Mouse (Mus musculus): ENCODE results near the gene Cers2. TPM values are rescaled to one million over a fixed set of nuclear protein-coding genes. Genes with fewer than 3 reads are reported as not detected.
"Not testable (repeated sequence)": the region's sequence is repeated elsewhere in the genome, so short reads cannot be mapped to it uniquely, and the experiment has no call there.

Gene Cers2
- total and polyA plus RNA-seq, 2 experiments, result 266 to 283 TPM

DNA sequence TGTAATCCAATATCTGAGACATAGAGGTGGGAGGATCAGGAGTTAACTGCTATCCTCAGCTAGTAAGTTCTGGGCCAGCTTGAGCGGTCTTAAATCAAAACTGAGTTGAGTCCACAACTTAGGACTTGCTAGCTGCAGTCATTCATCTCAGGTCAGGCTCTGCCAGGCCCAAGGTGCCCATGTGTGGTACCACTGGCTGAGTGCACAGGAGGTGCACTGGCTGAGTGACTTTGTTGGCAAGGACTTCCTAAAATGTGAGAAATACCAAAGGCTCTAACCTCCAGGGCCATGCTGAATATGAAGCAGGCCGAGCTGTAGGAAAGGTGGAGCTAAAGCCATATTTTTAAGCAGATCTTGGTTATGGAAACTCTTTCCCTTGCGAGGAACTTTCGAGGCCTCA lies 22.8 kb downstream of the Cers2 start:
- Histone ChIP-seq H3K9ac (ENCODE audit: low read depth, low read length) (no peak overlapping the region), H3K27ac (replicated peaks; ENCODE audit: insufficient read depth, low read depth, low read length) (no peak overlapping the region), H3K4me1 (ENCODE audit: control insufficient read depth, insufficient read depth, low read length) (no peaks in the 10 kb centered on the region), H3K4me3 (ENCODE audit: insufficient read depth, low read depth, low read length) (no peak overlapping the region), H3K36me3 (ENCODE audit: control insufficient read depth, insufficient read depth, low read length) (peaks cover 64% of the 10 kb centered on the region), H3K27me3 (ENCODE audit: control insufficient read depth, insufficient read depth, low read length) (no peaks in the 10 kb centered on the region), H3K79me2 (ENCODE audit: control insufficient read depth, insufficient read depth, low read length) (no peaks in the 10 kb centered on the region)
- WGBS, result 97% methylated on average over 4 of the region's 4 CpGs
- TF ChIP-seq CTCF (IDR thresholded peaks at IDR 0.05; ENCODE audit: low read depth, low read length) (no peak), POLR2A (IDR thresholded peaks at IDR 0.05; ENCODE audit: extremely low read depth, insufficient read depth, low read length) (no peak)
- no peak for DNase-seq (ENCODE audit: extremely low read depth, low read depth, low spot score)

DNA sequence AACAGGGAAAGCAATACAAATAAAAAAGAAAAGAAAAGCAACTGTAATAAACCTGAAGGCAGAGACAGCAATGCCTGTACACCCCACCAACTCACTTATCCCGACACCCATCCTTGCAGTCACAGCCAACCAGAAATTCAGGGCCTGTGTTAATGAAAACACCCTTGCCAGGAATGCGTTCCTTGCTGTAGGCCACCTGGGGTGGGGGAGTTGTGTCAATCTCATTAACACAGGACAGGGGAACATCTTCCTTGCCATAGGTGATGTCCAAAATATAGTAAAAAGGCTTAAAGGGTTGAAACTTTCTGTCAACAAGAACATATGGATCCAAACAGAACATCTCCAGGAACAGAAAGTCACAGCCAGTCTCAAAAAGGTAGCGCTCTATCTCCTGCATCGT lies 23.7 kb downstream of the Cers2 start:
- DNase-seq (ENCODE audit: extremely low read depth, low read depth, low spot score), result no peak
- Histone ChIP-seq H3K4me3 (ENCODE audit: insufficient read depth, low read depth, low read length) (no peak overlapping the region), H3K27me3 (ENCODE audit: control insufficient read depth, insufficient read depth, low read length) (no peaks in the 10 kb centered on the region), H3K9ac (ENCODE audit: low read depth, low read length) (no peak overlapping the region), H3K79me2 (ENCODE audit: control insufficient read depth, insufficient read depth, low read length) (no peaks in the 10 kb centered on the region), H3K4me1 (ENCODE audit: control insufficient read depth, insufficient read depth, low read length) (no peaks in the 10 kb centered on the region), H3K27ac (replicated peaks; ENCODE audit: insufficient read depth, low read depth, low read length) (no peak overlapping the region), H3K36me3 (ENCODE audit: control insufficient read depth, insufficient read depth, low read length) (peaks cover 64% of the 10 kb centered on the region)
- TF ChIP-seq POLR2A (IDR thresholded peaks at IDR 0.05; ENCODE audit: extremely low read depth, insufficient read depth, low read length) (no peak), CTCF (IDR thresholded peaks at IDR 0.05; ENCODE audit: low read depth, low read length) (no peak)
- WGBS, result 98% methylated on average over 4 of the region's 4 CpGs

DNA sequence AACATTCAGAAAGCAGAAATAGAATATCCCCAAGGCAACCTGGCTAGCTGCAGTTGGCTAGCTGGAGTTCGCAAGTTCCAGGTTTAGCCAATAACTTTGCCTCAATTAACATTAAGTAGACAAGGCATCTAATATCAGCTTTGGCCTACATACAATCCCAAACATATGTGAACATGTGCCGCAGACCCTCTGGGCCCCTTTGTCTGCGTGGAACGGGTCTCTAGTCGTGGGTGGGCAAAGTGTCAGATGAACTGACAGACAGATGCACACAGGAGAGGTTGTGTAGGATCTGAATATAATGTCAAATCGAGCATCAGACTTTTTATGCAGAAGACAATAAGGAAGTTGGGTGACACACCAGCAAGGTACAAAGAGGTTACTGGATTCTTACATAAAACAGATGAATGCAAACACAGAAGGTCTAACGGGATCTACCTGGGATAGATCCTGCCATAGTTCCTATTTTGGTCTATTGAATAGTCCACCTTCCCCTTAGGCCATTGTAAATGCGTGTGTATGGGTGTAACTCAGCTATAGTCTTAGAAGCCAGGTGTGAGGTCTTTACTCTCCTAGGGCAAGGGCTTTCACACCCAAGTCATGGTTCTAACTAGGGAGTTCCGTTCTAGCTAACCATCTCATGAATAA lies 28.9 kb downstream of the Cers2 start:
- not testable (repeated sequence) for H3K79me2 ChIP-seq (ENCODE audit: control insufficient read depth, insufficient read depth, low read length); H3K4me3 ChIP-seq (ENCODE audit: insufficient read depth, low read depth, low read length); DNase-seq (ENCODE audit: extremely low read depth, low read depth, low spot score); H3K9ac ChIP-seq (ENCODE audit: low read depth, low read length); H3K4me1 ChIP-seq (ENCODE audit: control insufficient read depth, insufficient read depth, low read length); H3K27ac ChIP-seq (replicated peaks; ENCODE audit: insufficient read depth, low read depth, low read length); H3K27me3 ChIP-seq (ENCODE audit: control insufficient read depth, insufficient read depth, low read length)
- 96% methylated on average over 9 of the region's 9 CpGs for WGBS
- peaks cover 64% of the 10 kb centered on the region for H3K36me3 ChIP-seq (ENCODE audit: control insufficient read depth, insufficient read depth, low read length)

DNA sequence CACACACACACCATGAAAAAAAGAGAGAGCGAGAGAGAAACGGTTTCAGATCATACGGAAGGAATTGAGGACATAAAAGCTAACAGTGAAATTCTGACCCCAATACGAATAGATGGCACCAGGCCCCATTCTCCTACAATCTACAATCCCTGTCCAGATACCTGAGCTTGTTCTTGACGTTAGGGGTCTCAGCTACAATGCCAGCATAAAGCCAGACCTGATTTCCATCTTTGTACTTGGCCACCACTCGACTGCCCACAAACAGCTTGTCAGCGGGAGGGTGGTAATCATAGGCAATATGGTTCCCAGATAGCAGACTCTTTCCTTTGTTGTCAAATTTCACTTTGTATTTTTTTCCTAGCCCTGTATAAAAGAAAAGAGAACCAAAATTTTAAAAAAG lies 31.9 kb downstream of the Cers2 start:
- Histone ChIP-seq H3K27me3 (ENCODE audit: control insufficient read depth, insufficient read depth, low read length) (no peaks in the 10 kb centered on the region), H3K4me3 (ENCODE audit: insufficient read depth, low read depth, low read length) (no peak overlapping the region), H3K9ac (ENCODE audit: low read depth, low read length) (no peak overlapping the region), H3K36me3 (ENCODE audit: control insufficient read depth, insufficient read depth, low read length) (peaks cover 52% of the 10 kb centered on the region), H3K4me1 (ENCODE audit: control insufficient read depth, insufficient read depth, low read length) (no peaks in the 10 kb centered on the region), H3K79me2 (ENCODE audit: control insufficient read depth, insufficient read depth, low read length) (no peaks in the 10 kb centered on the region), H3K27ac (replicated peaks; ENCODE audit: insufficient read depth, low read depth, low read length) (no peak overlapping the region)
- DNase-seq (ENCODE audit: extremely low read depth, low read depth, low spot score), result no peak
- 94% methylated on average over 7 of the region's 7 CpGs for WGBS
- no peak for TF ChIP-seq CTCF (IDR thresholded peaks at IDR 0.05; ENCODE audit: low read depth, low read length)
- TF ChIP-seq POLR2A (IDR thresholded peaks at IDR 0.05; ENCODE audit: extremely low read depth, insufficient read depth, low read length), result no peak

DNA sequence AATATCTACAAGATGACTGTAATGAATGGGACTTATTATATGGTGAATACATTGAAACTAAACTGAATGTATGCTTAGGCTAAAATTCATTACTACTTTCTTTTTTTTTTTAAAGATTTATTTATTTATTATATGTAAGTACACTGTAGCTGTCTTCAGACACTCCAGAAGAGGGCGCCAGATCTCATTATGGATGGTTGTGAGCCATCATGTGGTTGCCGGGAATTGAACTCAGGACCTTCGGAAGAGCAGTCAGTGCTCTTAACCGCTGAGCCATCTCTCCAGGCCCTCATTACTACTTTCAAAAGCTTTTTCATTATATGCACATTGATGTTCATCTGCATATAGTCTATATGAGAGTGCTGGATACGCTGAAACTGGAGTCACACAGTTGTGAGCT lies 33.8 kb downstream of the Cers2 start:
- DNase-seq (ENCODE audit: extremely low read depth, low read depth, low spot score); H3K9ac ChIP-seq (ENCODE audit: low read depth, low read length); H3K79me2 ChIP-seq (ENCODE audit: control insufficient read depth, insufficient read depth, low read length); H3K4me3 ChIP-seq (ENCODE audit: insufficient read depth, low read depth, low read length); H3K27ac ChIP-seq (replicated peaks; ENCODE audit: insufficient read depth, low read depth, low read length); H3K27me3 ChIP-seq (ENCODE audit: control insufficient read depth, insufficient read depth, low read length); H3K4me1 ChIP-seq (ENCODE audit: control insufficient read depth, insufficient read depth, low read length): not testable (repeated sequence)
- 96% methylated on average over 5 of the region's 5 CpGs for WGBS
- peaks cover 54% of the 10 kb centered on the region for H3K36me3 ChIP-seq (ENCODE audit: control insufficient read depth, insufficient read depth, low read length)

DNA sequence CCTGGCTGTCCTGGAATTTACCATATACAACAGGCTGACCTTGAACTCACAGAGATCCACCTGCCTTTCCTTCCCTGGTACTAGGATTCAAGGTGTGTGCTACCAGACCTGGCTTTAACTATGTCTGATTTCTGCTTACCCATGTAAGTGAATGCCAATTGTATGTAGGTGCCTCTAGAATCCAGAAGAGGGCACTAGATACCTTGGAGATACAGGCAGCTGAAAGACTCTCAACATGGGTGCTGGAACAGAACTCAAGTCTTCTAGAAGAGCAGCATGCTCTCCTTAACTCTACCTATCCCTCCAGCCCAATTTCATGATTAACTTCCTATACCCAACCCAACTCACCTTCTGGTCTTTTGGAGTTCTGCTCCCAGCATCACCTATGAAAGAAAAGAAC lies 34.9 kb downstream of the Cers2 start:
- Histone ChIP-seq H3K9ac (ENCODE audit: low read depth, low read length) (no peak overlapping the region), H3K79me2 (ENCODE audit: control insufficient read depth, insufficient read depth, low read length) (no peaks in the 10 kb centered on the region; the same call in 1 of the 2 replicates), H3K36me3 (ENCODE audit: control insufficient read depth, insufficient read depth, low read length) (peaks cover 55% of the 10 kb centered on the region), H3K27me3 (ENCODE audit: control insufficient read depth, insufficient read depth, low read length) (no peaks in the 10 kb centered on the region), H3K4me3 (ENCODE audit: insufficient read depth, low read depth, low read length) (no peak overlapping the region), H3K27ac (replicated peaks; ENCODE audit: insufficient read depth, low read depth, low read length) (no peak overlapping the region), H3K4me1 (ENCODE audit: control insufficient read depth, insufficient read depth, low read length) (peaks cover 6% of the 10 kb centered on the region)
- TF ChIP-seq CTCF (IDR thresholded peaks at IDR 0.05; ENCODE audit: low read depth, low read length) (peak; percentile 47; the same call in 1 of the 2 replicates), POLR2A (IDR thresholded peaks at IDR 0.05; ENCODE audit: extremely low read depth, insufficient read depth, low read length) (no peak)
- DNase-seq (ENCODE audit: extremely low read depth, low read depth, low spot score), result peak; percentile 69

DNA sequence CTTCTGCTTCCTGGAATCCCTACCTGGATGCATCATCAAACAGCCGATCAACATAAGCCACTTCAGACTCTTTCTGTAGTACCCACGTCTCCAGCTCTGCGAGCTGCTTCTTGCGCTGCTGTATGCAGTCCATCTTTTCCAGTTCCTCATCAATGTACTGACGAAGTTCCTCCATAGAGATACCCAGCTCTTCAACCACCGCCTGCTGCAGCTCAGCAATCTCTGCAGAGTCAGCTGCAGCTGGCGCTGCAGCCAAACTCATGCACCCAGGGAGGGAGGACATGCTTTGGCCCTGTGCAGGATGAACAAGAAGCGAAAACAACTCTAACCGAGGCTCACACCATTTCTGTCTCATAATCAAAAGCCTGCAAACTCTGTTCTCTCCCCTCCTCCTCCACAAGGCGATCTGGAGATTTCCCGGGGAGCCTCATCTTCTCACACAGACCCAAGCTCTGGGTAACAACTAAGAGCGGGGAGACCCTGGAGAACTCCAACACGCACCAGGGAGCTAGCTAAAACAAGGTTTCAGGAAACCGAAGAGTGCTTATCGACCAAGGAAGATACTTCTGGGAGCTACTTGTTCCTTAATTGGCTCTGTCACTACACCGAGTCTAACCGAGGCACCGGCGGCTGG lies 41.4 kb downstream of the Cers2 start:
- DNase-seq (ENCODE audit: extremely low read depth, low read depth, low spot score); H3K79me2 ChIP-seq (ENCODE audit: control insufficient read depth, insufficient read depth, low read length); H3K27me3 ChIP-seq (ENCODE audit: control insufficient read depth, insufficient read depth, low read length); H3K27ac ChIP-seq (replicated peaks; ENCODE audit: insufficient read depth, low read depth, low read length); H3K9ac ChIP-seq (ENCODE audit: low read depth, low read length); H3K4me3 ChIP-seq (ENCODE audit: insufficient read depth, low read depth, low read length); H3K4me1 ChIP-seq (ENCODE audit: control insufficient read depth, insufficient read depth, low read length): not testable (repeated sequence)
- WGBS, result 23% methylated on average over 11 of the region's 19 CpGs
- H3K36me3 ChIP-seq (ENCODE audit: control insufficient read depth, insufficient read depth, low read length), result peaks cover 11% of the 10 kb centered on the region

DNA sequence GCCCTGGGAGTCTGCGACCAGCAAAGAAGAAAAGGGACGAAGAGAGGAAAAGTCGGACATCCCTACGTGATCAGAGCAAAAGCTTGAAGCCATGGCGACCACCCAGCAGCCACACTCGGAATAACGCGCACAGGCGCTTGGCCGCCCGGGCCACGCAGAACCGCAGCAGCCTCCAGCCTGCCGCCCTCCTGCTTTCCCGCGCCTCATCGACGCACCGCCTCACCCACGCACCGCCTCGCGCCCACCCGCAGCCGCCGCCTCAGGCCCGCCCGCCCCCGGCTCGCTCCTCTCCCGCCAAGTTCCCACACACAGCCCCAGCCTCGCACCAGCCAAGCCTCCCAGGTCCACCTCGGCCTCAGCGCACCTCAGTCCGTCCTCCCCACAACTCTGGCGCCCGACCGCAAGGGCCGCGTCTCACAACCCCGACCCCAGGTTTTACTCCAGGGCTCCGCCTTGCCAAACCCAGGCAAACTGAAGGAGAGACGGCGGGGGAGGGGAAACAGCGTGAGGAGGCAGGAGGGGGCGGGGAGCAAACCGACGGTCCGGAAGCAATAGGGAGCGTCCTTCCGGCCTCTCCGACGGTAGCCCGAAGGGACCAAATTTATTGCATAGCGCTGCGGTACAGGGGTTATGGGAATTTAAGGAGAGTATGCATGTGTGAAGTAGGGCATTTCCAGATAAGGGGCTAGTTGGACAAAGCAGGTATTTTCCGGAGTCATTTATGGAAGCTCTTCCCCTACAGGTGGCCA lies 42.3 kb downstream of the Cers2 start, which contains the start of gene Setdb1:
Gene Setdb1, minus strand, starts transcription at position 502 of the 749 bp plus-strand sequence.
- Histone ChIP-seq H3K4me3 (ENCODE audit: insufficient read depth, low read depth, low read length) (peak within 1 kb of the TSS; percentile 98), H3K9ac (ENCODE audit: low read depth, low read length) (peak within 1 kb of the TSS; percentile 82)
- WGBS, result under 1% methylated on average over 33 of the region's 57 CpGs
- DNase-seq (ENCODE audit: extremely low read depth, low read depth, low spot score), result peak; percentile 82
- not testable (repeated sequence) for H3K27ac ChIP-seq (replicated peaks; ENCODE audit: insufficient read depth, low read depth, low read length); H3K36me3 ChIP-seq (ENCODE audit: control insufficient read depth, insufficient read depth, low read length); H3K4me1 ChIP-seq (ENCODE audit: control insufficient read depth, insufficient read depth, low read length); H3K79me2 ChIP-seq (ENCODE audit: control insufficient read depth, insufficient read depth, low read length); H3K27me3 ChIP-seq (ENCODE audit: control insufficient read depth, insufficient read depth, low read length)

Measured in liver, adult 2 months (tissue).